Mouse (Mus musculus): Measurements from ENCODE around the gene Olfr1260. TPM values are rescaled to one million over a fixed set of nuclear protein-coding genes. Genes with fewer than 3 reads are reported as not detected.

The Olfr1260 gene
- not detected for total RNA-seq (2021)

GRCm38 (mm10) chr2:89974184-89974583 is at the start of gene Olfr1260:
Gene Olfr1260 (plus strand): TSS chr2:89974340.
- DNase-seq (ENCODE audit: low spot score in 2 of 2): no peak
- intact Hi-C loops (cut with DNase I): no loop called here

GRCm38 (mm10) chr2:89927009-89927408 is 47.1 kb upstream of the Olfr1260 start, which contains the start of gene Olfr1258:
Gene Olfr1258 (plus strand): TSS chr2:89927309.
- intact Hi-C loops (cut with DNase I): no loop called here
- no peak for DNase-seq (ENCODE audit: low spot score in 2 of 2)

- no peak for DNase-seq (ENCODE audit: low spot score in 2 of 2)
- intact Hi-C loops (cut with DNase I): no loop called here
These were observed 25.6 kb upstream of the Olfr1260 start, which contains the start of gene Olfr1259 for GRCm38 (mm10) chr2:89948564-89948963. Gene Olfr1259 (minus strand): TSS chr2:89948664.

GRCm38 (mm10) chr2:89977709-89978108 is 3.6 kb downstream of the Olfr1260 start:
- intact Hi-C loops (cut with DNase I): no loop called here
- DNase-seq (ENCODE audit: low spot score in 2 of 2): no peak

GRCm38 (mm10) chr2:89990921-89991320 is 16.8 kb downstream of the Olfr1260 start, which contains the start of gene Olfr1261:
Gene Olfr1261 (plus strand): TSS chr2:89991221.
- intact Hi-C loops (cut with DNase I): no loop called here
- DNase-seq (ENCODE audit: low spot score in 2 of 2): no peak

- intact Hi-C loops (cut with DNase I): no loop called here
These were observed 25.7 kb downstream of the Olfr1260 start, which contains the start of gene Olfr1262 for GRCm38 (mm10) chr2:89999845-90000244. Gene Olfr1262 (plus strand): TSS chr2:90000145.

GRCm38 (mm10) chr2:90011831-90012230 is 37.7 kb downstream of the Olfr1260 start, which contains the start of gene Olfr1263:
Gene Olfr1263 (plus strand): TSS chr2:90012131.
- DNase-seq (ENCODE audit: low spot score in 2 of 2): no peak
- intact Hi-C loops (cut with DNase I): no loop called here

More at GRCm38 (mm10) chr2:89999845-90000244, 25.7 kb downstream of the Olfr1260 start, which contains the start of gene Olfr1262:
- DNase-seq (ENCODE audit: low spot score in 2 of 2): no peak

- intact Hi-C loops (cut with DNase I): no loop called here
- DNase-seq (ENCODE audit: low spot score in 2 of 2): no peak
These were observed 51.3 kb downstream of the Olfr1260 start, which contains the start of gene Olfr1264 for GRCm38 (mm10) chr2:90025477-90025876. Gene Olfr1264 (minus strand): TSS chr2:90025577.

Other genes with a start within 250 kb of the Olfr1260 start
- not detected for gene Olfr1252, start 249.3 kb upstream of the Olfr1260 start, total RNA-seq (2021)
- gene Olfr1253, start 217.2 kb upstream of the Olfr1260 start, total RNA-seq (2021): not detected
- gene Olfr1254, start 180.7 kb upstream of the Olfr1260 start, total RNA-seq (2021): not detected
- gene Olfr1255, start 162.3 kb upstream of the Olfr1260 start, total RNA-seq (2021): not detected
- gene Olfr1256, start 132.8 kb upstream of the Olfr1260 start, total RNA-seq (2021): not detected
- not detected for gene Olfr48, start 126.1 kb upstream of the Olfr1260 start, total RNA-seq (2021)
- not detected for gene Olfr1257, start 95.9 kb upstream of the Olfr1260 start, total RNA-seq (2021)
- gene Olfr1258, start 47.0 kb upstream of the Olfr1260 start, total RNA-seq (2021): not detected
- gene Olfr1259, start 25.7 kb upstream of the Olfr1260 start, total RNA-seq (2021): not detected
- not detected for gene Olfr1261, start 16.9 kb downstream of the Olfr1260 start, total RNA-seq (2021)
- gene Olfr1262, start 25.8 kb downstream of the Olfr1260 start, total RNA-seq (2021): not detected
- gene Olfr1263, start 37.8 kb downstream of the Olfr1260 start, total RNA-seq (2021): not detected
- gene Olfr1264, start 51.2 kb downstream of the Olfr1260 start, total RNA-seq (2021): not detected
- gene Olfr1265, start 61.0 kb downstream of the Olfr1260 start, total RNA-seq (2021): not detected
- gene Olfr140, start 89.3 kb downstream of the Olfr1260 start, total RNA-seq (2021): not detected
- gene Olfr1269, start 147.1 kb downstream of the Olfr1260 start, total RNA-seq (2021): not detected
- not detected for gene Olfr32, start 168.0 kb downstream of the Olfr1260 start, total RNA-seq (2021)
- gene Olfr1270, start 178.8 kb downstream of the Olfr1260 start, total RNA-seq (2021): not detected

Data from left cerebral cortex, postnatal 36 days (tissue).